Mouse (Mus musculus) c-Kit-negative CD71-positive TER-119-positive erythroid progenitor cells, embryonic 14.5 days (primary cell): ENCODE data around the gene Tmc7.

Experiments used
- DNase-seq: peaks from one replicate; pipeline ENCODE4 v3.0.0-alpha.2; 2013; ENCODE audit warnings: low read depth, low spot score

Tmc7 gene

GRCm38 (mm10) chr7:118585856-118586255 is 1.3 kb upstream of the Tmc7 start:
- DNase-seq: no peak

DNA sequence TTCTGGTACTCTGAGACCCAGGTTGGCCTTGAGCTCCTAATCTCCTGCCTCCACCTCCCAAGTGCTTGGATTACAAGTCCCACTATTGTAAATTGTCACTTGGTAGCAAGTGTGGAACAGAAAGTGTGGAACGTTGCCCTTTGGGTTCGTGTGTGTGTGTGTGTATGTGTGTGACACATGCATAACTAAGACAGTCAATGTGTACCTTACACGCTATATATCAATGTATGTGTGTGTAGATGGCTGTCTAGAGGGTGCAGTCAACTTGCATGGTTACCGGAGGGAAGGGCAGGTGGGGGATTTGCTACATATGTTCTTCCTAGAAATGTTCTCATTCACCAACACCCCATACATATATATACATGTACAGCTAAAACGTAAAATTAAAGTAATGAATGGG is 390 bp upstream of the Tmc7 start:
- no peak for DNase-seq

DNA sequence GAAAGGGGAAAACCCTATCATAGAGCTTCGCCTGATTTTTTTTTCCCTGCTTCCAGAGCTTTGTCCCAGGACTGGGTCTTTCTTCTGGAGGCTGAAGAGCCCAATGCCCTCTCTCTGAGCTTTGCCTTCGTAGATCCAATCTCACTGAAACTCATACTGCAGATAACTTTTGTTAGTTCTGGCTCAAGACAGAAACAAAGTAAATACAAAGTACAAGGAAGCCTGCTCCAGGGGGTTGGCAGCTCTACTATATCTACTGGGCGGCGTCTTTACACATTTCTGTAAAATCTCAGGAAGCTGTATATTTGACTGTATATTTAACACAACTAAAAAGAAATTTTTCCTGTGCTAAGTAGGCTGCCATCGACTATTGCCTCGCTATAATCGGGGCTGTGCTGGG is 715 bp downstream of the Tmc7 start:
- DNase-seq: no peak

DNA sequence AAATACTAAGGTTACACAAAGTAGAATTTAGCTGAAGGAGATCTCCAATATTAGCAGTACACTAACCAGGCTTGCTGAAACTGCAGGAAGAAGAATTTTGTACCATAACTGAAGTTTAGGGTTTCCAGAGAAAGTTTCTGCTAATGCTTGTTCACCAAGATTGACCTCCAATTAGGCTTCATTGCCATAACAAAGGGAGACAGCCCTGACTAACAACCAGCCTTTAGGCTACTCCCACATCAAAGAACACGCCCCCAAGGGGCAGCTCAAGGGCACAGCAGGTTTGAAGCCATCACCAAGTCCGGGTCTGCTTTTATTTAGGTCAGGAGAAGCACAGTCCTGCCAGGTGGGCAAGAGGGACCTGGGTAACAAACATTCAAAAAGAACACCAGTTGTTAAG is 4.6 kb downstream of the Tmc7 start:
- no peak for DNase-seq

- no peak for DNase-seq
Measured at GRCm38 (mm10) chr7:118578269-118578668, 6.3 kb downstream of the Tmc7 start.

DNA sequence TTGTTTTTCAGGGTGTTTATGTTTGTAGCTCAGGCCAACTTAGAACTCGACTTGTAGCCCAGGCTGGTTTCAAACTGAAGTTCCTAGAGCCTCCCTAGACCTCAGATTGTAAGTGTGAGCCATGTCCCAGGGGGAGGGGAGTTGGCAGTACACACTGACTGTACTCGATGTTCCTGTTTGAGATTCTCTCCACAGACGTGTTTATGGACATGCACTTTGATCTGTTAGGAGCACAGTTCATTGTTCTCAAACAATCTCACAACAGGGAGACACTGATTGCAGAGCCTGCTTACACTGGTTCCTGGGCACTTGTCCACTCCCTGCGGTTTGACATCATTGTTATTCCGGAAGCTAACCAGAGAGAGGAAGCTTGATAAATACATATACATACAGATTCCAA is 12.5 kb downstream of the Tmc7 start:
- no peak for DNase-seq

DNA sequence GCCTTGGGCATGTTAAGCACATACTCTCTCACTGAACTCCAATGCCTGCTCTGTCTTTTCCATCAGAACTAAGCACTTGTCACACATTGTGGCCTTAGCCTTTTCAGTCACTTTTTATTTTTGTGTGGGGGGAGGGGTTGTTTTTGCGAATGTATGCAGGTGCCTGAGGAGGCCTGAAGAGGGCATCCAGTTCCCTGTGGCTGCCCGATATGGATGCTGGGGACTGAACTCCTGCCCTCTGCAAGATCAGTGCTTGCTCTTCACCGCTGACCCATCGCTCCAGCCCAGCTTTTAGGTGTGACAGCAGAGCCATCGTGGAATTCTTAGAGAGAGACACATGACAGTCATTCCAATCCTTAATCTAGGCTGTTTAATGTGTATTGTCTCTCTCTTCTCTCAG is 13.2 kb downstream of the Tmc7 start:
- no peak for DNase-seq

- DNase-seq: no peak
Measured at GRCm38 (mm10) chr7:118569121-118569543, 15.4 kb downstream of the Tmc7 start.

DNA sequence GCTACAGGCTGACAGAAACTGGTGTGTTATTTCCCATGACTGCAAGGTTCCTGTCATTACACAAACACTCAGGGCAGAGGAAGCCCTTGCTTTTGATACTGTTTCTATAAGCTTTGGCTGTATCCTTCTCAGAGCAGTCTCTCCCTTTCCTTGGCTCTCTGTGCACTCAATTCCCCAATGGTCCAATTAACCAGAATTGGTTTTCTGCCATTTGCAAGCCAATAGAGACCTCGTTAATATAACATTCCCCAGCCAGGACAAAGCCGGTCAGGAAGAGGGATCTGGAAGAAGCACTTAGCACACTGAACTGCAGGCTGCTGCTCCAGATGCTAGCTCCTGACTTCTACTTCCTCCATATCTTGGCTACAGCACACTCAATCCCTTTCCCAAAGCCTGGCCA is 30.2 kb downstream of the Tmc7 start:
- DNase-seq: no peak

DNA sequence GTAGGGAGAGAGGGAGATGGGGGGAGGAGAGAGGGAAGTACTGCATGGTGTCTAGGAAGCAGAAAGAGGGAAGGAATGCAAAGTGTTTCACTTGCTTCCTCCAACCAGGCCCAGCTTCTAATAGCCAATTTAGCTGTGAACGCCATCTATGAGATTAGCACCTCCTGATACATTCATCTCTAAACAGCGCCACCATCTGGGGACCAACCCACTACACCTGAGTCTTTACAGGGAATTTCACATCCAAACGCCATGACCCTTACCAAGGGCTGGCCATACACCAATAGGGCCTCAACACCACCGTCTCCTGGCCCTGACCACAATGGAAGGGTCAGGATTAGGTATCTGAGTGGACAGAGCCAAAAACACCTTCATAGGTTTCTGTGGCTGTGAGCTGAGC is 30.7 kb downstream of the Tmc7 start:
- DNase-seq: no peak

DNA sequence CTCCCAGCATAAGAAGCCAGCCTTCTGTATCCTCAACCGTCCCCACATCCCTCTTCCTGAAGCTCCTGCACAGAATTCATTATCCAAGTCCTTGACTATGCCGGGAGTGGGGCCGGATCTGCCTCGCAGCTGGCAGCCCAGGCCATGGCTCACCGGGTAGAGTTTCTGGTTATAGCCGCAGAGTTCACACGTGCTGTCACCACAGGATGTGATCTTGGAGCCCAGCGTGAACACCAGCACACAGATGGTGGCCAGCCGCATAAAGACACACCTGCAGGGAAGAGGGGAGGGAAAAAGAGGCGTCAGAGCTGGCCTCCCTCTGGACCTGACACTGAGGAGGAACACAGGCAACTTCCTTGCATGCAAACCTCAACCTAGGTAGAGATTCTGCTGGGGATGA is 37.1 kb downstream of the Tmc7 start:
- no peak for DNase-seq

GRCm38 (mm10) chr7:118544128-118544527 is 40.4 kb downstream of the Tmc7 start:
- no peak for DNase-seq

DNA sequence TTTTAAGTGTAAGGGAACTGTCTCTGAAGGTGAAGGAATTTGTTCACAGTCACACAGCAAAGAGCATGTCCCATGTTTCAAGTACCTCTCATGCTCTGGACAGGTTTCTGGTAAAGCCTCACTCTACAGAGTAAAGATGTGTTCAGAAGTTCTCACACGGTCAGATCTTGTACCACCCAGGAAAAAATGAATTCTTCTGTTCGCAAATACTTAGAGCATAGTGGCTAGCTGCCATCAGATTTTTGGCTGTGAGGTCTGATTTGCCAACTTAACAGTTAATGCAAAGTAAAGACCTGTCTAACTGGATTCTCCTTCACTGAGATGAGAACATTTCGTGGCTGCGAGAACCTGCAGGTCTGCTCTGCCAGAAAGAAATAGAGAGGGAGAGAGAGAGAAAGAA is 49.5 kb downstream of the Tmc7 start:
- DNase-seq: no peak

GRCm38 (mm10) chr7:118534326-118534725 is 50.2 kb downstream of the Tmc7 start:
- DNase-seq: no peak

GRCm38 (mm10) chr7:118533178-118533578 is 51.4 kb downstream of the Tmc7 start, which contains the start of gene Coq7:
Gene Coq7, minus strand, starts transcription at chr7:118533356.
- DNase-seq: peak; percentile 99

DNA sequence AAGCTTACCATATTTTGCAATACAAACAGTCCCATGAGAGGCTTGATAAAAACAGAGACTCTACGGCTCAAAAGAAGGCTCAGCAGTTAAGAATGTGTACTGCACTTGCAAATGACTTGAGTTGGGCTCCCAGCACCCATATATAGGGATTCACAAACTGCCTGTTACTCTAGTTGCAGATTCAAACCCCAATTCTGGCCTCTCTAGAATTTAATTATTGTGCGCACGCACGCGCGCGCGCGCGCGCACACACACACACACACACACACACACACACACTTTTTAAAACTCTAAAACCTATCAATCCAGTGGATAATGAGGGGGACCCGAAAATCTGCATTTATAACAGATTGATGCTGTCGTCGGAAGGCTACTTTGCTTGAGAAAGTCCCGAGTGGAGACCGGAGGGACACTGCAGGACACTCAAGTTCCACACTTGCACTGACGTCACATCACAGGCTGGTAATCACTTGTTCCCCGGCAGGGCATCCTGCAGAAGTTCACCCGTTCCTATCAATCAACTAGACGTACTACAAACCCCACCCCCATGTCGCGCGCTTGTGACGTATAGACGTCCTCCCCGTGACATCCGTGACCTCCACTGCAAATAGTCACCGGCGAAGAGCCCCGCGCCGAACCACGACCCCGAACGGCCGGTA is 51.9 kb downstream of the Tmc7 start:
- DNase-seq: peak; percentile 95

GRCm38 (mm10) chr7:118526967-118527366 is 57.6 kb downstream of the Tmc7 start:
- no peak for DNase-seq

- DNase-seq: no peak
Measured at GRCm38 (mm10) chr7:118522077-118522476, 62.5 kb downstream of the Tmc7 start.

DNA sequence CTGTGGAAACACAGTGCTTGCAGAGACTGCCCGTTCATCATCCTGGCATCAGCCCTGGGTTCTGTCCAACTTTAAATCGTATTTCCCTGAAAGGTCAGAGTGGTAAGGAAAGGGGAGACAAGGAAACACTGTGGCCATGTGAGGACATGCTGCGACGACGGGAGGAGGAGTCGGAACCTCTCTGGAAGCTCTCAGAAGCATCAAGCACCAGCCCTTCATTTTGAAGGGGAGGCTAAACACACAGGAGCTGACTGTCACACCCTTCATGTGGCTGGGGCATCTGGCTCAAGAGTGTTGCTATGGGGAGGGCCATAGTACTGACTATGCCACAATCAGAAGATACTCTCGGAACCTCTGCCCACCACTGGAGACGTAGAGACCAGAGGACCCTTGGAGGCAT is 64.9 kb downstream of the Tmc7 start:
- DNase-seq: no peak

DNA sequence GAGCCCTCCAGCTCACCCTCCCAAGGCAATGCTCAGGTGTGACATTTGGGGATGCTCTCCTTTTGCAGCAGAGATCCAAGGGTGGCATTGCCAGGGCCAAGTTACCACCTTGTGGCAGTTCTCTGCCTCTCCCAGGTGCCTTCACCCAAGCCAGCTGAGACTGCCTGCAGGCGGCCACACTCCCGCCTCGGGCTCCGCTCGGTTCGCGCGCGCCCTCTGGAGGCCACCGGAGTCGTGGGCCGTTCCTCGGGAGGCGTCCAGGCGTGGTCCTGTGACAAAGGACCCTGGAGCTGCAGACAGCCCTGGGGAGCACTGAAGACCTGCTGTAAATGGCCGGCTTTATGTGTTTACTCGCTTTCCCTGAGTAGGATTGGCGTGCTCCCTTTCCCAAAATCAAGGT is 65.8 kb downstream of the Tmc7 start:
- no peak for DNase-seq

DNA sequence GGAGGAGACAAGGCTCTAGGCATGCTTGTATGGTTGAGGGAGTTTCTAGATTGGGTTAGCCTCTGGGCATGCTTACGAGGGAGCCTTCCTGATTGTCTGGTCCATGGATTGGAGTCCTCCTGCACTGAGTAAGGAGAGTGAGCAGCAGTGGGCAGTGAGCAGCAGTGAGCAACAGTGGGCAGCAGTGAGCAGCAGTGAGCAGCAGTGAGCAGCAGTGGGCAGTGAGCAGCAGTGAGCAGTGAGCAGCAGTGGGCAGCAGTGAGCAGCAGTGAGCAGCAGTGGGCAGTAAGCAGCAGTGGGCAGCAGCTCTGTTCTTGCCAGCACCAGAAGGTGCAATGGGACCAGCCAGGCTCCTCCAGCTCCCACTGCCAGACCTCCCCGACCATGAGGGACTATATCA is 66.7 kb downstream of the Tmc7 start:
- no peak for DNase-seq

DNA sequence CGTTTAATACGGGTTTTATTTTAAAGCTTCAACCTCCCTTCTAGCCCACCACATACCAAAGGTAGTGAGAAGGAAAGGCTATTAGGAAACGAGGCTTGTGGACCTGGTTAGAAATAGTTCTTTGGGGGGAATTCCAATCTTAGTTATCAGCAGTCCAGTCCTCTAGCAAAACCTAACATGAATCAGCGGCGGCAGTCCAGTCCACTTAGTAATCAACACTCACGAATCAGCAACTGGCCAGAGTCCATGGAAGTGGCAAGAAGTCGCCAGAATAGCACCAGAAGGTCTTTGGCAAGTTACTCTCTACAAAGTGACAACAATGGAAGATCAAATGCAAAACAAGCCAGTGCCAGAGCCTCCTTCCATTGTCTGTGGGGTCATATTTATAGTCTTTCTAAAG is 76.0 kb downstream of the Tmc7 start:
- no peak for DNase-seq

DNA sequence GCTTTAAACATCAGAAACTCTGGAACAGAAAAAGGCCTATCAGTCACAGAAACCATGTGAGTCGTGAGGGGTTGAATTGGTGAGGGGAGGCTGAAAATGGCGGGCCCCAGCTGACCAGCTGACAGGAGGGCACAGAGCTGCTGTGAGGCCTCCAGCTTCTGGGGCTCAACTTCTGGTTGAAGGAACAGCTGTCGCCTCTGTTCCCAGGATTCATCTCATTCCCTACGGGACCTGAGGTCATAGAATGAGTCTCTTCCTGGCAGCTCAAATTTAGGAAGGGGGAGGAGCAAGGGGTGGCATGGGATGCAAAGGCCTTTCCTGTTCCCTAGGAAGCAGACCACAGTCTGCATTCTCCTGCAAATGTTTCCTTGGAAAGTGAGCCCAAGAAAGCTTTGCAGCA is 80.7 kb downstream of the Tmc7 start:
- DNase-seq: no peak

GRCm38 (mm10) chr7:118502333-118502732 is 82.2 kb downstream of the Tmc7 start:
- no peak for DNase-seq
